Mouse (Mus musculus) hindbrain, embryonic 14.5 days (tissue): Measurements from ENCODE around the gene Rpl7l1. TPM values are rescaled to one million over a fixed set of nuclear protein-coding genes. Genes with fewer than 3 reads are reported as not detected.

ENCODE experiments used
- ATAC-seq: fragments of 200-750 bp; cut with Nextera tagmentation; 2 replicates; pipeline ENCODE4 v1.8.0; 2017; ENCODE audit warnings: moderate number of reproducible peaks, mild to moderate bottlenecking, moderate TSS enrichment, moderate library complexity; ENCODE audit not compliant: low FRiP score
- DNase-seq: peaks from one replicate; pipeline ENCODE4 v3.0.0-alpha.2; 2015; ENCODE audit warnings: low spot score
- H3K27ac ChIP-seq: fragments of 300-500 bp; sonication (generic); 2 replicates; pipeline ENCODE4 v1.5.1; 2014; ENCODE audit warnings: mild to moderate bottlenecking, moderate library complexity
- H3K27me3 ChIP-seq: fragments of 300-500 bp; sonication (generic); 2 replicates; pipeline ENCODE4 v1.6.1; 2014; ENCODE audit warnings: mild to moderate bottlenecking, low read length, mixed read lengths; ENCODE audit not compliant: control insufficient read depth, insufficient read depth
- H3K36me3 ChIP-seq: fragments of 300-500 bp; sonication (generic); replicated peaks from 2 replicates; pipeline ENCODE4 v1.6.1; 2014; ENCODE audit not compliant: control insufficient read depth, insufficient read depth
- H3K4me1 ChIP-seq: fragments of 300-500 bp; sonication (generic); replicated peaks from 2 replicates; pipeline ENCODE4 v1.6.1; 2014; ENCODE audit warnings: antibody characterized with exemption, low read length, mixed read lengths; ENCODE audit not compliant: control insufficient read depth, insufficient read depth
- H3K4me2 ChIP-seq: fragments of 300-500 bp; sonication (generic); replicated peaks from 2 replicates; pipeline ENCODE4 v1.6.1; 2014; ENCODE audit warnings: mild to moderate bottlenecking, moderate library complexity
- H3K4me3 ChIP-seq: fragments of 300-500 bp; sonication (generic); replicated peaks from 2 replicates; pipeline ENCODE4 v1.5.1; 2014; ENCODE audit warnings: mild to moderate bottlenecking, low read length
- H3K9ac ChIP-seq: fragments of 300-500 bp; sonication (generic); 2 replicates; pipeline ENCODE4 v1.6.1; 2014
- H3K9me3 ChIP-seq: fragments of 300-500 bp; sonication (generic); 2 replicates; pipeline ENCODE4 v1.6.1; 2016; ENCODE audit warnings: low read length; ENCODE audit not compliant: control insufficient read depth
- WGBS: fragments of 180-500 bp; shearing (Covaris S2); extraction: QIAGEN DNeasy Blood & Tissue Kit; methylation state at CpG from one replicate; pipeline ENCODE4 v1.1.7; 2014; 5-methylcytosine and 5-hydroxymethylcytosine counted together
- polyA plus RNA-seq: library from polyadenylated mRNA; unstranded; fragments of >200 nt; fragmentation: Nextera tagmentation; extraction: Ambion mirVana; gene quantifications from 2 replicates; pipeline ENCODE4 v1.2.1, GENCODE M21; 2014

Rpl7l1 gene
- polyA plus RNA-seq, 1 experiment from 2014 or later = 73.8 TPM

- H3K9me3 ChIP-seq = no peaks in the 10 kb centered on the region
- WGBS = 88% methylated on average over 4 of the region's 4 CpGs
- peak overlapping the region; percentile 75 for H3K4me2 ChIP-seq
- H3K36me3 ChIP-seq = 0 out of 2 replicates have a peak, but pooled peaks cover 20% of the 10 kb centered on the region
- H3K4me1 ChIP-seq = peaks cover 17% of the 10 kb centered on the region
- H3K4me3 ChIP-seq = peak overlapping the region; percentile 62
- H3K27ac ChIP-seq = 0 out of 2 replicates have a peak overlapping the region, but pooled peaks have one; percentile 81
- H3K27me3 ChIP-seq = no peaks in the 10 kb centered on the region
- ATAC-seq (no peak), DNase-seq (no peak)
- peak overlapping the region; percentile 74 for H3K9ac ChIP-seq
Measured at GRCm38 (mm10) chr17:46750580-46750979, 31.9 kb downstream of the Rpl7l1 start.

- H3K4me2 ChIP-seq = no peak overlapping the region
- no peaks in the 10 kb centered on the region for H3K9me3 ChIP-seq
- peaks cover 17% of the 10 kb centered on the region for H3K4me1 ChIP-seq
- WGBS = 85% methylated on average over 5 of the region's 5 CpGs
- no peak for ATAC-seq
- H3K9ac ChIP-seq = no peak overlapping the region
- H3K36me3 ChIP-seq = peaks cover 30% of the 10 kb centered on the region; the same call in 1 of the 2 replicates
- no peak overlapping the region for H3K4me3 ChIP-seq
- no peak overlapping the region for H3K27ac ChIP-seq
- no peak for DNase-seq
- no peaks in the 10 kb centered on the region for H3K27me3 ChIP-seq
Measured at GRCm38 (mm10) chr17:46749282-46749681, 33.2 kb downstream of the Rpl7l1 start.

GRCm38 (mm10) chr17:46747806-46748205 lies 34.7 kb downstream of the Rpl7l1 start:
- Histone ChIP-seq H3K4me3 (no peak overlapping the region), H3K27ac (no peak overlapping the region), H3K27me3 (no peaks in the 10 kb centered on the region), H3K4me1 (peaks cover 16% of the 10 kb centered on the region), H3K9me3 (no peaks in the 10 kb centered on the region), H3K9ac (no peak overlapping the region), H3K36me3 (peaks cover 39% of the 10 kb centered on the region), H3K4me2 (no peak overlapping the region)
- ATAC-seq = no peak
- no peak for DNase-seq
- 94% methylated on average over 2 of the region's 2 CpGs for WGBS

GRCm38 (mm10) chr17:46747234-46747633 lies 35.2 kb downstream of the Rpl7l1 start:
- peaks cover 11% of the 10 kb centered on the region for H3K4me1 ChIP-seq
- peaks cover 44% of the 10 kb centered on the region for H3K36me3 ChIP-seq
- no peak for ATAC-seq
- no peak overlapping the region for H3K4me3 ChIP-seq
- no peaks in the 10 kb centered on the region for H3K9me3 ChIP-seq
- H3K9ac ChIP-seq = no peak overlapping the region
- no peak overlapping the region for H3K27ac ChIP-seq
- H3K4me2 ChIP-seq = no peak overlapping the region
- 84% methylated on average over 8 of the region's 8 CpGs for WGBS
- DNase-seq = no peak
- H3K27me3 ChIP-seq = no peaks in the 10 kb centered on the region

- Histone ChIP-seq H3K4me2 (no peak overlapping the region), H3K4me1 (peaks cover 1% of the 10 kb centered on the region; the same call in 1 of the 2 replicates), H3K27ac (no peak overlapping the region), H3K9me3 (no peaks in the 10 kb centered on the region), H3K4me3 (no peak overlapping the region), H3K27me3 (no peaks in the 10 kb centered on the region), H3K9ac (no peak overlapping the region), H3K36me3 (peaks cover 49% of the 10 kb centered on the region)
- DNase-seq (no peak), ATAC-seq (no peak)
- 93% methylated on average over 2 of the region's 2 CpGs for WGBS
Measured at GRCm38 (mm10) chr17:46745506-46745905, 37.0 kb downstream of the Rpl7l1 start.

- no peak overlapping the region for H3K4me2 ChIP-seq
- peaks cover 49% of the 10 kb centered on the region for H3K36me3 ChIP-seq
- no peak for ATAC-seq
Measured at GRCm38 (mm10) chr17:46742986-46743385, 39.5 kb downstream of the Rpl7l1 start.

GRCm38 (mm10) chr17:46741305-46741704 lies 41.2 kb downstream of the Rpl7l1 start:
- no peak overlapping the region for H3K27ac ChIP-seq
- peaks cover 42% of the 10 kb centered on the region for H3K36me3 ChIP-seq

More at GRCm38 (mm10) chr17:46742986-46743385, 39.5 kb downstream of the Rpl7l1 start:
- H3K4me1 ChIP-seq = no peaks in the 10 kb centered on the region
- no peak overlapping the region for H3K27ac ChIP-seq
- WGBS = 92% methylated on average over 9 of the region's 9 CpGs
- no peaks in the 10 kb centered on the region for H3K9me3 ChIP-seq
- no peak overlapping the region for H3K9ac ChIP-seq
- H3K27me3 ChIP-seq = no peaks in the 10 kb centered on the region
- no peak for DNase-seq
- no peak overlapping the region for H3K4me3 ChIP-seq

GRCm38 (mm10) chr17:46736160-46736559 lies 46.3 kb downstream of the Rpl7l1 start:
- Histone ChIP-seq H3K4me2 (no peak overlapping the region), H3K27me3 (no peaks in the 10 kb centered on the region), H3K4me3 (no peak overlapping the region), H3K9ac (no peak overlapping the region), H3K27ac (no peak overlapping the region), H3K4me1 (no peaks in the 10 kb centered on the region), H3K36me3 (peaks cover 23% of the 10 kb centered on the region; the same call in 1 of the 2 replicates), H3K9me3 (no peaks in the 10 kb centered on the region)
- no peak for DNase-seq
- ATAC-seq = no peak
- WGBS = 60% methylated on average over 10 of the region's 10 CpGs

More at GRCm38 (mm10) chr17:46741305-46741704, 41.2 kb downstream of the Rpl7l1 start:
- H3K4me3 ChIP-seq = no peak overlapping the region
- 96% methylated on average over 6 of the region's 6 CpGs for WGBS
- no peak overlapping the region for H3K4me2 ChIP-seq
- no peaks in the 10 kb centered on the region for H3K4me1 ChIP-seq
- DNase-seq (no peak), ATAC-seq (no peak)
- H3K9me3 ChIP-seq = no peaks in the 10 kb centered on the region
- no peaks in the 10 kb centered on the region for H3K27me3 ChIP-seq
- no peak overlapping the region for H3K9ac ChIP-seq

- H3K4me1 ChIP-seq = no peaks in the 10 kb centered on the region
- peaks cover 21% of the 10 kb centered on the region; the same call in 1 of the 2 replicates for H3K36me3 ChIP-seq
- H3K9ac ChIP-seq = no peak overlapping the region
- ATAC-seq = no peak
- H3K27ac ChIP-seq = no peak overlapping the region
- WGBS = 92% methylated on average over 7 of the region's 7 CpGs
- H3K9me3 ChIP-seq = no peaks in the 10 kb centered on the region
- H3K27me3 ChIP-seq = no peaks in the 10 kb centered on the region
- no peak for DNase-seq
- no peak overlapping the region for H3K4me3 ChIP-seq
- no peak overlapping the region for H3K4me2 ChIP-seq
Measured at GRCm38 (mm10) chr17:46735287-46735686, 47.2 kb downstream of the Rpl7l1 start.

GRCm38 (mm10) chr17:46734055-46734454 lies 48.4 kb downstream of the Rpl7l1 start:
- no peak overlapping the region for H3K27ac ChIP-seq
- DNase-seq (no peak), ATAC-seq (no peak)
- 0 out of 2 replicates have a peak, but pooled peaks cover 5% of the 10 kb centered on the region for H3K27me3 ChIP-seq
- H3K4me3 ChIP-seq = no peak overlapping the region
- no peaks in the 10 kb centered on the region for H3K4me1 ChIP-seq
- peaks cover 21% of the 10 kb centered on the region; the same call in 1 of the 2 replicates for H3K36me3 ChIP-seq
- H3K9ac ChIP-seq = no peak overlapping the region
- no peak overlapping the region for H3K4me2 ChIP-seq
- no peaks in the 10 kb centered on the region for H3K9me3 ChIP-seq
- 94% methylated on average over 3 of the region's 3 CpGs for WGBS
